Mouse (Mus musculus) stomach, embryonic 15.5 days (tissue): ENCODE data around the gene Slc25a39. TPM values are rescaled to one million over a fixed set of nuclear protein-coding genes. Genes with fewer than 3 reads are reported as not detected.

Source experiments
- ATAC-seq: fragments of 200-750 bp; cut with Nextera tagmentation; 2 replicates; pipeline ENCODE4 v1.8.0; 2017; ENCODE audit warnings: low read depth, moderate number of reproducible peaks, moderate TSS enrichment; ENCODE audit not compliant: insufficient read depth, low FRiP score
- H3K27ac ChIP-seq: fragments of 300-500 bp; sonication (generic); 2 replicates; pipeline ENCODE4 v1.5.1; 2015; ENCODE audit warnings: mild to moderate bottlenecking, inconsistent platforms
- H3K27me3 ChIP-seq: fragments of 300-500 bp; sonication (generic); replicated peaks from 2 replicates; pipeline ENCODE4 v1.6.1; 2015; ENCODE audit warnings: inconsistent platforms
- H3K36me3 ChIP-seq: fragments of 300-500 bp; sonication (generic); 2 replicates; pipeline ENCODE4 v1.6.1; 2015; ENCODE audit warnings: inconsistent platforms
- H3K4me1 ChIP-seq: fragments of 300-500 bp; sonication (generic); 2 replicates; pipeline ENCODE4 v1.6.1; 2015; ENCODE audit warnings: inconsistent platforms
- H3K4me2 ChIP-seq: fragments of 300-500 bp; sonication (generic); 2 replicates; pipeline ENCODE4 v1.6.1; 2015; ENCODE audit warnings: mild to moderate bottlenecking, inconsistent platforms
- H3K4me3 ChIP-seq: fragments of 300-500 bp; sonication (generic); replicated peaks from 2 replicates; pipeline ENCODE4 v1.5.1; 2015; ENCODE audit warnings: inconsistent platforms
- H3K9ac ChIP-seq: fragments of 300-500 bp; sonication (generic); 2 replicates; pipeline ENCODE4 v1.6.1; 2015; ENCODE audit warnings: inconsistent platforms
- H3K9me3 ChIP-seq: fragments of 300-500 bp; sonication (generic); 2 replicates; pipeline ENCODE4 v1.6.1; 2016; ENCODE audit warnings: inconsistent platforms
- WGBS: fragments of 180-500 bp; shearing (Covaris S2); methylation state at CpG from one replicate; pipeline ENCODE4 v1.1.7; 2015; 5-methylcytosine and 5-hydroxymethylcytosine counted together
- polyA plus RNA-seq: library from polyadenylated mRNA; unstranded; fragments of >200 nt; fragmentation: Nextera tagmentation; extraction: Ambion mirVana; gene quantifications from 2 replicates; pipeline ENCODE4 v1.2.1, GENCODE M21; 2015

Gene Slc25a39
- polyA plus RNA-seq, 1 experiment from 2014 or later: 259 TPM

DNA sequence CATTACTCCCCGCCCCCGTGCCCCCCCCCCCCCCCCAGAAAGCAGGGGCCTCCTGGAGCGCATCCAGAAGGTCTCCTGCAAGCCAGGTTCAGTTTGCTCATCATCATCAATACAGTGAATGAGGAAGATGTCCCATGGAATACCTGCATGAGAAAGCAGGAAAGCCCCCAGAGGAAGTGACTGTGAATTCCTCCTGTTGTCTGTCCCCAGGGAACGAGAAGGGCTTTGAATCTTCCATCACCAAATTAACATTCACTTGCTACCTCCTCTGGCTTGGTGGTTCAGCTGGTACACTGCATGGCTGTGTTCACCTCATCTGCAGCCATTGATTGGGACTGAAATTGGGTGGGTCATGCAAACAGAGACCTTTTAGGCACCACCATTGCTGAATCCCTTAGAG lies 22.7 kb downstream of the Slc25a39 start:
- Histone ChIP-seq H3K4me3 (no peak overlapping the region), H3K4me2 (no peak overlapping the region), H3K9ac (no peak overlapping the region), H3K36me3 (no peaks in the 10 kb centered on the region), H3K27ac (no peak overlapping the region), H3K9me3 (no peaks in the 10 kb centered on the region), H3K27me3 (no peaks in the 10 kb centered on the region), H3K4me1 (no peaks in the 10 kb centered on the region)
- ATAC-seq: no peak
- 45% methylated on average over 4 of the region's 4 CpGs for WGBS

DNA sequence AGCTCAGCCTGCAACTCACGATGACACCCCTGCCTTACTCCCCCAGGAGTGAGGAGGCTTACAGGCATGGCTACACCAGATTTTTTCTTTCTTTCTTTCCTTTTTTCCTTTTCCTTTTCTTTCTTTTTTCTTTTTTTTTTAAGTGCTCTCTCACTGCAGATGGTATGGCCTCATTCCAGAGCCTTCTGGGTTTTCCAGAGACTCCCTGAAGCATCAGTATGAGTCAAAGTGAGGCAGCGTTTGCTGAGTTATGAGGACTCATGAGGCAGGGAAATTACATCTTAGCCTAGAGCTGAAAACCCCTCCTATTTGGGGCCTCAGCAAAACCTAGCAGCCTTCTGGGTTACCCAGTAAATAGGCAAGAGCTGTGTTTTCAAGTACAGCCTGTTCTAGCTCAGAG lies 23.3 kb downstream of the Slc25a39 start:
- Histone ChIP-seq H3K27ac (no peak overlapping the region), H3K4me2 (no peak overlapping the region), H3K4me3 (no peak overlapping the region), H3K9me3 (no peaks in the 10 kb centered on the region), H3K27me3 (no peaks in the 10 kb centered on the region), H3K4me1 (no peaks in the 10 kb centered on the region), H3K36me3 (no peaks in the 10 kb centered on the region), H3K9ac (no peak overlapping the region)
- ATAC-seq: no peak
- WGBS: 51% methylated on average over 2 of the region's 2 CpGs

DNA sequence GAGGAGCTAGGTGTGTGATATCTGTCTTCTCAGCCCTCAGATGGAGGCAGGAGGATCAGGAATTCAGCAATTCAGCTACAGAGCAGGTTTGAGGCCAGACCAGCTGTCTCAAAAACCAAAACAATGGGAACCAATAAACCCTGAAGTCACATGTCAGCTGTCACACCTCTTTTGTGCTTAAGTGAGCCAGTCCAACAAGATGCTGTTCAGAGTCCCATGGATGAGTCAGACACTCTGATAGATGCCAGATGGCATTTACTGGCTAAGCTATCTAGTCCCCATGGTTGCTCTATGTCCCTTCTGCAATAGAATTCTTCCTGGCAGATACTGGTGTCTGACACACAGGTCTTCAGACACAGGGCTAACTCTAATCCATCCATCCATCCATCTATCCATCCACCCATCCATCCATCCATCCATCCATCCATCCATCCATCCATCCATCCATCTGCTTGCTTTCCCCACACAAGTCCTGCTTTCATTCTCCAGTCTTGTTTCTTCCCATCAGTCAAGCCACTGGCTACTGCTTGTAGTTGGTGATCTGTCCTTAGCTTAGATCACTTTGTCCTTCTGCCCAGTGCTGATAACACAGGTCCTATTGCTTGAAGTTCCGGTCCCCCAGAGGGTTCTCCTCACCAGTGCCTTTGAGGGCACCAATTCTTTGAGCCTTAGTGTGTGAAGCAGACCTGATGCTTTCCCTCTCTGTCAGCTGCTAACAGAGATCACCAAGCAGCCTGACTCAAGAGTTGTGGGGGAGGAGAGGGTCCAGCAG lies 24.2 kb downstream of the Slc25a39 start:
- H3K36me3 ChIP-seq: no peaks in the 10 kb centered on the region
- no peak overlapping the region for H3K4me2 ChIP-seq
- H3K9me3 ChIP-seq: no peaks in the 10 kb centered on the region
- no peak overlapping the region for H3K4me3 ChIP-seq
- no peak for ATAC-seq
- no peak overlapping the region for H3K9ac ChIP-seq
- H3K27ac ChIP-seq: no peak overlapping the region
- WGBS: 73% methylated on average over 1 of the region's 1 CpGs
- H3K4me1 ChIP-seq: no peaks in the 10 kb centered on the region
- no peaks in the 10 kb centered on the region for H3K27me3 ChIP-seq

DNA sequence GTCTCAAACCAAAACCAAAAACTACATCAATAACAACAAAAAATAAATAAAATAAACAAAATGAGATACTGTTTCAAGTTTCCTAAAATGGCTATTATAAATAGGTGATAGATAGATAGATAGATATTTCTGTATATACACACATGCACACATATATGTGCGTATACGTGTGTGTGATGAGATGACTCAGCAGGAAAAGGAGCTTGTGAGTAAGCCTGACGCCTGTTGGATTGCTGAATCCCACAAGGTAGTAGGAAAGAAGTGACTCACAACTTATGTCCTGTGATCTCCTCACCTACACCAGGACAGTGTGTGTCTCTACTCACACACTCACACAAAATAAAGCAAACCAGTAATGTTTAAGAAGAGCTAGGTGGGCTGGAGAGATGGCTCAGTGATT lies 25.0 kb downstream of the Slc25a39 start:
- ATAC-seq: no peak
- H3K4me2 ChIP-seq: no peak overlapping the region
- no peak overlapping the region for H3K27ac ChIP-seq
- H3K27me3 ChIP-seq: no peaks in the 10 kb centered on the region
- H3K4me1 ChIP-seq: no peaks in the 10 kb centered on the region
- H3K36me3 ChIP-seq: no peaks in the 10 kb centered on the region
- 86% methylated on average over 3 of the region's 3 CpGs for WGBS
- no peaks in the 10 kb centered on the region for H3K9me3 ChIP-seq
- no peak overlapping the region for H3K9ac ChIP-seq
- no peak overlapping the region for H3K4me3 ChIP-seq

DNA sequence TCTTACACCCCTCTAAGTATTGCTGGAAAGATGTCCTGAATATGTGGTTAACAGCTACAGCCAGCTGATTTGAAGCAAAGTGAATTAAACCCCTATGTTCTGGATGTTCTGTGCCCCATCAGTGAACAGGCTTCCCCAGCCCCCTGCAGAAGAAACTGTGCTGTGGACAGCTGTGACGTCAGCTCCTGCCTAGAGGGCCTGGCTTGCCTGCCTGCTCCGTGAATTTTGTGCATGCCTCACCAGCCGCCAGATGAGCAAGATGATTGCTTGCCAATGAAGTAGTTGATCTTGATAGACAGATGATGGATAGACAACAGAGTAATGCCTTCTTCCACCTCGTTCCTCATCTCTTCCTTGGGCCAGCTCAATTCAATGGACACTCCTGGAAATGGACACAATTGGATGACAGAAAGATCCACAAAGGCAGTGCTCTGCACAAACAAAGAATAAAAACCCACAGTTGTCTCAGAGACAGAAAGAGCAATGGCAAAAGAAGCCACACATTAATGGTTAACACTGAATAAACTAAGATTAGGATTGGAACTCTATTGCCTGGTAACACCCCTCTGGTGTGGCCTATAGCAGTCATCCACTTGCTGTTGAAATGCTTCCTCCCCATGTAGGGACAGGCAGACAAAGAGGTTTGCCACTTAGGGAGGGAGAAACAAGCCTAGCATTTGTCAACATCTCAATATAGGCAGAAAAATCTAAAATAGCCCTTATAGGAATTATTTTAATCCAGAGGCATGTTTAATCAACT lies 26.2 kb downstream of the Slc25a39 start:
- Histone ChIP-seq H3K27ac (no peak overlapping the region), H3K4me1 (peaks cover 3% of the 10 kb centered on the region; the same call in 1 of the 2 replicates), H3K4me2 (no peak overlapping the region), H3K4me3 (no peak overlapping the region), H3K9ac (no peak overlapping the region), H3K36me3 (no peaks in the 10 kb centered on the region), H3K27me3 (no peaks in the 10 kb centered on the region), H3K9me3 (no peaks in the 10 kb centered on the region)
- 33% methylated on average over 4 of the region's 4 CpGs for WGBS
- no peak for ATAC-seq

DNA sequence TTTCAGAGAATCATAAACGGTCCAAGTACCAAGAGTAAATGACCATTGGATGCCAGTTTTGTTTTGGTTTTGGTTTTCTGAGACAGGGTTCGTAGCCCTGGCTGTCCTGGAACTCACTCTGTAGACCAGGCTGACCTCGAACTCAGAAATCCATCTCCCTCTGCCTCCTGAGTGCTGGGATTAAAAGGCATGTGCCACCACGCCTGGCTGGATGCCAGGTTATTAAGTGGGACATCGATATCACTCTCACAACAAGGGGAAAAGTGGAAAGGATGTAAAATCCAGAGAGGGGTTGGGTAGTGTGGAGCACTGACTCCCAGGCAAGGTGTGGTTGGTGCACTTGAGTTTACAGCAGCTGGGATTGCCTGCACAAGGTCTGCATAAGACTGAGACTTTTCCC lies 27.7 kb downstream of the Slc25a39 start:
- Histone ChIP-seq H3K4me1 (peaks cover 18% of the 10 kb centered on the region), H3K4me2 (no peak overlapping the region), H3K9ac (no peak overlapping the region), H3K36me3 (no peaks in the 10 kb centered on the region), H3K9me3 (no peaks in the 10 kb centered on the region), H3K27ac (no peak overlapping the region), H3K4me3 (no peak overlapping the region), H3K27me3 (no peaks in the 10 kb centered on the region)
- WGBS: 75% methylated on average over 5 of the region's 5 CpGs
- no peak for ATAC-seq

DNA sequence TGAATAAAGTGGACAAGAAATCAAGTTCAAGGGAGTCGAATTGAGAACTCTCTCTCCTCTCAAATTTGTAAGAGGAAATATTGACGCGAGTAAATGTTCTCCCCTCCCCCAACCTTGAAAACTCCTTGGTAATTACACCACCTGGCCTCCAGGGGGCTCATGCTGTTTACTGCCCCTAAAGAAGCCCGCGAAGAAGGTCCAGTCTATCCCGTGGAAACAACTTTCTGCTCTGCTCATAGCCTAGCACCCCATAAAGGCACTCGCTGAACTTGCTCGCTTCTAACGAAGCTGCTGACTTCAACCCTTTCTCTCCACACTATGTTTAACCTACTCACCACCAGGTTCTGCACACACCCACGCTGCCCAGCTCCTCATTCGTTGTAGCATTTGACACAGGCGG lies 30.6 kb downstream of the Slc25a39 start:
- no peak for ATAC-seq
- 63% methylated on average over 12 of the region's 12 CpGs for WGBS

DNA sequence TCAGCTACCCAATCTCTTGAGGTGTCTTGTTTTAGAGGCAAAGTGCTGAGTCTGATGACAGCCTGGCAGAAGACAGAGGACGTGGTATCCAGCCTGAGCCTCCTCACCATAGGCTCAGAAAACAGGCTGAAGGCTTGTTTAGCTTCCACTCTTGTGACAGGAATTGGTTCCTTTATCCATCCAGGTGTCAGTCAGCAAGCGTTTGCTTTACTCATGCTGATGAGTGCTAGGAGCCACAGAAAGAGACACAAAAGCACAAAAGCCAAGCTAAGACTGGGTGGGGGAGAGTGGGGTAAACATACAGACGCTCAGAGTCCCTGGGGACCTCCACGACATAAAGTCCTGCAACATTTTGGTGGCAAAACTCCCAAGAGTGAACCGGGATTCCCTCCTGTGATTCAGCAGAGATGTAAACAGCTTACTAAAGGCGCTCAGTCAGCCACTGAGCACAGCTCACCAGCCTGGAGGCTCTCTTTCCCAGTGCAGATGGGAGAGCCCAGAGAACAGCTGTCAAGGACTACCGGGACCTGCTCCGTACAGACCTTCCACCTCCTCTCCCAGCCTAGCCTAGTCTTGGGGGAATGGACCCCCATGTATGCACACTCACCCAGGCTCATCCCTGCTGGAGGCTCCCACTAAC lies 31.4 kb downstream of the Slc25a39 start:
- Histone ChIP-seq H3K4me3 (0 out of 2 replicates have a peak overlapping the region, but pooled peaks have one; percentile 21), H3K27me3 (no peaks in the 10 kb centered on the region), H3K9me3 (no peaks in the 10 kb centered on the region), H3K4me2 (peak overlapping the region; percentile 51), H3K36me3 (no peaks in the 10 kb centered on the region), H3K27ac (0 out of 2 replicates have a peak overlapping the region, but pooled peaks have one; percentile 66), H3K4me1 (peaks cover 21% of the 10 kb centered on the region), H3K9ac (no peak overlapping the region)
- WGBS: 14% methylated on average over 8 of the region's 8 CpGs
- ATAC-seq: no peak

More for the DNA sequence above, 30.6 kb downstream of the Slc25a39 start:
- H3K36me3 ChIP-seq: no peaks in the 10 kb centered on the region
- peaks cover 21% of the 10 kb centered on the region for H3K4me1 ChIP-seq
- H3K4me3 ChIP-seq: no peak overlapping the region
- no peak overlapping the region for H3K27ac ChIP-seq
- H3K9ac ChIP-seq: no peak overlapping the region
- no peaks in the 10 kb centered on the region for H3K9me3 ChIP-seq
- H3K27me3 ChIP-seq: no peaks in the 10 kb centered on the region
- H3K4me2 ChIP-seq: no peak overlapping the region

DNA sequence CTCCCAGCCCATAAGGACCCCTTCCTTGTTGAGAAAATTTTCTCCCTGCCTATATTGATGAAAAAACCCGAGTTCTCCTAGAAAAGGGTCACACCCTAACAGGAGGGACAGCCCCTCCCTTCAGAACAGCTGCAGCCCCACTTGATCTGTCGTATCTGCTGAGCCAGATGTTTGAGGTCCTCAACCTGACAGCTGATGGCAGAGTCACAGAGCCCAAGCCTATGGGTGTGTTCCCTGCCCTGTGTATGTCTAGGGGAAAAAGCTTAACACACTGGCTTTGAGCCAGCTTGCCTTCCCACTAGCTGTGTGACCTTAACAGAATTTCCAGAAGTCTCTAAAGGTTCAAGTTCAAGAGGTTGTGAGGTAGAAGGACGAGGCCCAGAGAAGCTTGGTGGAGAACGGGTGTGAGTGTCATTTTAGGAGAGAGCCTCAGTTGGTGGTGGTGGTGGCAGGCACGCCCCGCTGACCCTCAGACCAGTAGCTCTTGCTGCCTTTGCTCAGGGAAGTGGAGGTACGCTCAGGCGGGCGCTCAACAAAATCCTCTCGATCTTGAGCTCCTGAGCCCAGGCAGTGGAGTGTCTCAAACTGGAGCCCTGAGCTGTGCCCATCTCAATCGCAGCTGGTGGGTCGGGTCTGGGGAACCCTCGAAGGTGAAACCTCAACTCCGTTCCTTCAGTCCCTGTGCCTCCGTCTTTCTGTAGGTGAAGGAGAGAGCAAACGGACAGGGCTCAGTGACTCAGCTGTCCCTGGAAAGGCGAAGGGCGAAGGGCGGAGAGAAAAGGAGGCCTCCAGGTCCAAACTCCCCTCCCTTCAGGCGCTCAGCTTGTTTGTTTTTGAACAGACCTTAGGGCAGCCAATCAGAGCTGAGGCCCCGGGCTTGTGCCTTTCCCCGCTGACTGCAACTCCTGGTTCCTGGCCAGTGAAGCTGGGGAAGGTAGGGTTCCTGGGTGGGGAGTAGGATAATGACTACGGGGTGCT lies 32.3 kb downstream of the Slc25a39 start:
- peak overlapping the region; percentile 66 for H3K27ac ChIP-seq
- peak; percentile 89 for ATAC-seq
- H3K4me1 ChIP-seq: peaks cover 21% of the 10 kb centered on the region
- H3K36me3 ChIP-seq: no peaks in the 10 kb centered on the region
- peak overlapping the region; percentile 51 for H3K4me2 ChIP-seq
- peak overlapping the region; percentile 21; the same call in 1 of the 2 replicates for H3K4me3 ChIP-seq
- no peaks in the 10 kb centered on the region for H3K9me3 ChIP-seq
- H3K9ac ChIP-seq: no peak overlapping the region
- H3K27me3 ChIP-seq: no peaks in the 10 kb centered on the region
- 6% methylated on average over 23 of the region's 23 CpGs for WGBS

DNA sequence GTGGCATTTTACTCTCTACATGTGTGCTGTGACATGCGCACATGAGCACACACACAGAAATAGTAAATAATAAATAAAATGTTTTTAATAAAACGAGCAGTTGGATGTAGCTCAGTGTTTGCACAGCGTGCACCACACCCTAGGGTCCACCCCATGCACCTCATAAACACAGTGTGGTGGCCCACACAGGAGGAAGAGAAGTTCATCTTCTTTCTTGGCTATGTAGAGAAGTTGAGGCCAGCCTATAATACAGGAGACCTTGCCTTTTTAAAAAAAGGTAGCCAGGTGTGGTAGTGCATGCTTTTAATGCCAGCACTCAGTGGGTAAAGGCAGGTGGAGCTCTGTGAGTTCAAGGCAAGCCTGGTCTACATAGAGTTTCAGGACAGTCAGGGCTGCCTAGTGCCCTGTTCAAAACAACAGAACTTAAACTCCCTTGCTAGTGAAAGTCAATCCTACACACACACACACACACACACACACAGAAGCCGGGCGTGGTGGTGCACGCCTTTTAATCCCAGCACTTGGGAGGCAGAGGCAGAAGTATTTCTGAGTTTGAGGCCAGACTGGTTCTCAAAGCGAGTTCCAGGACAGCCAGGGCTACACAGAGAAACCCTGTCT lies 33.5 kb downstream of the Slc25a39 start:
- H3K4me1 ChIP-seq: peaks cover 21% of the 10 kb centered on the region
- no peaks in the 10 kb centered on the region for H3K9me3 ChIP-seq
- no peak overlapping the region for H3K9ac ChIP-seq
- 78% methylated on average over 7 of the region's 7 CpGs for WGBS
- no peak overlapping the region for H3K27ac ChIP-seq
- no peak overlapping the region for H3K4me2 ChIP-seq
- no peaks in the 10 kb centered on the region for H3K36me3 ChIP-seq
- ATAC-seq: no peak
- no peaks in the 10 kb centered on the region for H3K27me3 ChIP-seq
- H3K4me3 ChIP-seq: no peak overlapping the region

DNA sequence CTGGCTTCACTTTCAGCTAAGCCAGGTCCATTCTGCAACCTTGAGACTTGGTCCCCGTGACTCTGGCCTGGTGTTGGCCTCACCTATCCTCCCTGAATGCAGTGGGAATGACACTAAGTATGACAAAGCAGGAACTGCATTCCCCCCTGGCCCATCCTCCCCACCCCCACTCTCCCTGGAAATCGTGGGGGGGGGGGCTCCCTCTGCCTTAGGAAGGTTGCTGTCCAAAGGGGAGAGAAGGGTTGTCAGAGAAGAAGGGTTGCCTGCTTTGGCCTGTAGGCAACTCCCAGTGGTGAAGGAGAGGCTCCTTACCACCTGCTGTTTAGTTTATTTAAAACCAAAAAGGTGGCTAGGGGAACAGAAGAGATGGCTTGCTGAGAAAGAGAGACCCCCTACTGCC lies 34.1 kb downstream of the Slc25a39 start:
- 36% methylated on average over 2 of the region's 2 CpGs for WGBS
- Histone ChIP-seq H3K4me3 (no peak overlapping the region), H3K4me2 (no peak overlapping the region), H3K36me3 (no peaks in the 10 kb centered on the region), H3K4me1 (peaks cover 21% of the 10 kb centered on the region), H3K9ac (no peak overlapping the region), H3K9me3 (no peaks in the 10 kb centered on the region), H3K27ac (no peak overlapping the region), H3K27me3 (no peaks in the 10 kb centered on the region)
- ATAC-seq: no peak
